Mouse (Mus musculus) MEL (cell line): ENCODE measurements around the gene Stx3. TPM values are rescaled to one million over a fixed set of nuclear protein-coding genes. Genes with fewer than 3 reads are reported as not detected.
A peak's percentile ranks its signal among the peaks of the same experiment; 100 is the strongest.

Source experiments
- DNase-seq: peaks from one replicate; pipeline ENCODE4 v3.0.0; 2011; ENCODE audit warnings: low read depth, low spot score
- H3K27ac ChIP-seq: 2 replicates; pipeline ENCODE4 v1.5.1; 2012; ENCODE audit warnings: low read depth, mild to moderate bottlenecking, control low read depth, low read length, moderate library complexity; ENCODE audit not compliant: control insufficient read depth
- H3K27me3 ChIP-seq, 2 experiments: fragments of 150-350 bp in 1 of 2; sonication (generic) in 1 of 2; 2 replicates each; pipeline ENCODE4 v1.6.1; 2012; ENCODE audit warnings: low read length in 2 of 2, mild to moderate bottlenecking in 2 of 2, improper control_type of control experiment in 1 of 2, moderate library complexity in 1 of 2; ENCODE audit not compliant: insufficient read depth in 2 of 2, control insufficient read depth in 1 of 2
- H3K36me3 ChIP-seq, 2 experiments: 2 replicates each; pipeline ENCODE4 v1.6.1; 2012 to 2014; ENCODE audit warnings: low read length in 2 of 2, improper control_type of control experiment in 1 of 2, inconsistent platforms in 1 of 2, mild to moderate bottlenecking in 1 of 2; ENCODE audit not compliant: insufficient read depth in 2 of 2, control insufficient read depth in 1 of 2
- H3K4me1 ChIP-seq, 2 experiments: fragments of 150-350 bp in 1 of 2; sonication (generic) in 1 of 2; 2 replicates each; pipeline ENCODE4 v1.6.1; 2012; ENCODE audit warnings: low read length in 2 of 2, improper control_type of control experiment in 1 of 2, mild to moderate bottlenecking in 1 of 2; ENCODE audit not compliant: insufficient read depth in 2 of 2, control insufficient read depth in 1 of 2
- H3K4me3 ChIP-seq, 2 experiments: fragments of 150-350 bp in 1 of 2; sonication (generic) in 1 of 2; 2 replicates each; pipeline ENCODE4 v1.5.1; 2012; ENCODE audit warnings: low read depth in 2 of 2, low read length in 2 of 2, mild to moderate bottlenecking in 2 of 2, moderate library complexity in 2 of 2, control low read depth in 1 of 2, improper control_type of control experiment in 1 of 2; ENCODE audit not compliant: control insufficient read depth in 1 of 2, insufficient read depth in 1 of 2
- H3K79me2 ChIP-seq: 2 replicates; pipeline ENCODE4 v1.6.1; 2012; ENCODE audit warnings: mild to moderate bottlenecking, low read length, moderate library complexity; ENCODE audit not compliant: control insufficient read depth, poor library complexity, insufficient read depth
- H3K9ac ChIP-seq: 2 replicates; pipeline ENCODE4 v1.6.1; 2012; ENCODE audit warnings: low read depth, mild to moderate bottlenecking, control low read depth, low read length, moderate library complexity; ENCODE audit not compliant: control insufficient read depth, poor library complexity, severe bottlenecking
- H3K9me3 ChIP-seq: fragments of 150-350 bp; sonication (generic); replicated peaks from 2 replicates; pipeline ENCODE4 v1.6.1; 2012; ENCODE audit warnings: mild to moderate bottlenecking, low read length, improper control_type of control experiment, moderate library complexity; ENCODE audit not compliant: insufficient read depth
- BHLHE40 ChIP-seq: IDR thresholded peaks from 2 replicates; pipeline ENCODE4 v1.6.1; 2012; ENCODE audit warnings: low read depth, mild to moderate bottlenecking, inconsistent platforms, low read length, improper control_type of control experiment, borderline replicate concordance
- CHD1 ChIP-seq: IDR thresholded peaks from 2 replicates; pipeline ENCODE4 v1.6.1; 2012; ENCODE audit warnings: low read depth, mild to moderate bottlenecking, inconsistent platforms, low read length, improper control_type of control experiment
- CHD2 ChIP-seq: IDR thresholded peaks from 2 replicates; pipeline ENCODE4 v1.6.1; 2011; ENCODE audit warnings: low read length, improper control_type of control experiment
- CTCF ChIP-seq, 3 experiments: IDR thresholded peaks in 2 of 3; conservative IDR thresholded peaks in 1 of 3; 2 replicates each; pipeline ENCODE4 v1.5.1; 2011 to 2012; ENCODE audit warnings: low read length in 3 of 3, low read depth in 2 of 3, mild to moderate bottlenecking in 2 of 3, improper control_type of control experiment in 1 of 3, inconsistent platforms in 1 of 3, mixed read lengths in 1 of 3, moderate library complexity in 1 of 3; ENCODE audit not compliant: control insufficient read depth in 1 of 3, insufficient read depth in 1 of 3, poor library complexity in 1 of 3, severe bottlenecking in 1 of 3
- E2F4 ChIP-seq: IDR thresholded peaks from 2 replicates; pipeline ENCODE4 v1.6.1; 2011; ENCODE audit warnings: low read depth, low read length, improper control_type of control experiment, borderline replicate concordance
- EP300 ChIP-seq, 2 experiments: IDR thresholded peaks; 2 replicates each; pipeline ENCODE4 v1.6.1; 2011; ENCODE audit warnings: improper control_type of control experiment in 2 of 2, low read length in 2 of 2, low read depth in 1 of 2, mild to moderate bottlenecking in 1 of 2
- ETS1 ChIP-seq: IDR thresholded peaks from 2 replicates; pipeline ENCODE4 v1.6.1; 2012; ENCODE audit warnings: low read depth, mild to moderate bottlenecking, inconsistent platforms, low read length, improper control_type of control experiment, moderate library complexity
- GATA1 ChIP-seq: IDR thresholded peaks from 2 replicates; pipeline ENCODE4 v1.6.1; 2011; ENCODE audit warnings: low read depth, low read length, improper control_type of control experiment
- HCFC1 ChIP-seq: IDR thresholded peaks from 2 replicates; pipeline ENCODE4 v1.6.1; 2012; ENCODE audit warnings: low read depth, mild to moderate bottlenecking, inconsistent platforms, low read length, improper control_type of control experiment, moderate library complexity
- KAT2A ChIP-seq: conservative IDR thresholded peaks from 2 replicates; pipeline ENCODE4 v1.6.1; 2012; ENCODE audit warnings: low read depth, low read length, improper control_type of control experiment, inconsistent platforms
- MAFK ChIP-seq: IDR thresholded peaks from 2 replicates; pipeline ENCODE4 v1.6.1; 2011; ENCODE audit warnings: low read depth, mild to moderate bottlenecking, low read length, improper control_type of control experiment, borderline replicate concordance
- MEF2A ChIP-seq: IDR thresholded peaks from 2 replicates; pipeline ENCODE4 v1.6.1; 2014; ENCODE audit warnings: low read depth, mild to moderate bottlenecking, inconsistent platforms, low read length, improper control_type of control experiment; ENCODE audit not compliant: poor library complexity, insufficient replicate concordance, severe bottlenecking; ENCODE audit errors: extremely low read depth
- MXI1 ChIP-seq: IDR thresholded peaks from 2 replicates; pipeline ENCODE4 v1.6.1; 2011; ENCODE audit warnings: mild to moderate bottlenecking, low read depth, low read length, improper control_type of control experiment
- MYB ChIP-seq: IDR thresholded peaks from 2 replicates; pipeline ENCODE4 v1.6.1; 2011; ENCODE audit warnings: mild to moderate bottlenecking, low read depth, low read length, improper control_type of control experiment
- MYC ChIP-seq: IDR thresholded peaks from 2 replicates; pipeline ENCODE4 v1.6.1; 2011; ENCODE audit warnings: low read depth, mild to moderate bottlenecking, low read length, improper control_type of control experiment, moderate library complexity
- NELFE ChIP-seq: IDR thresholded peaks from 2 replicates; pipeline ENCODE4 v1.6.1; 2011; ENCODE audit warnings: low read depth, low read length, improper control_type of control experiment
- NRF1 ChIP-seq: IDR thresholded peaks from 2 replicates; pipeline ENCODE4 v1.6.1; 2014; ENCODE audit warnings: low read depth, mild to moderate bottlenecking, inconsistent platforms, low read length, improper control_type of control experiment, moderate library complexity; ENCODE audit not compliant: poor library complexity, insufficient read depth, severe bottlenecking
- POLR2A ChIP-seq, 2 experiments: IDR thresholded peaks; 2 replicates each; pipeline ENCODE4 v1.6.1; 2011 to 2012; ENCODE audit warnings: low read length in 2 of 2, mild to moderate bottlenecking in 2 of 2, control low read depth in 1 of 2, improper control_type of control experiment in 1 of 2, low read depth in 1 of 2, moderate library complexity in 1 of 2; ENCODE audit not compliant: control insufficient read depth in 1 of 2, insufficient read depth in 1 of 2, poor library complexity in 1 of 2
- RCOR1 ChIP-seq: IDR thresholded peaks from 2 replicates; pipeline ENCODE4 v1.6.1; 2012; ENCODE audit warnings: low read depth, mild to moderate bottlenecking, inconsistent platforms, low read length, improper control_type of control experiment
- SIN3A ChIP-seq: IDR thresholded peaks from 2 replicates; pipeline ENCODE4 v1.6.1; 2012; ENCODE audit warnings: low read length, improper control_type of control experiment, inconsistent platforms
- SMC3 ChIP-seq: IDR thresholded peaks from 2 replicates; pipeline ENCODE4 v1.6.1; 2011; ENCODE audit warnings: low read depth, low read length, improper control_type of control experiment
- TAL1 ChIP-seq: IDR thresholded peaks from 2 replicates; pipeline ENCODE4 v1.6.1; 2012; ENCODE audit warnings: mild to moderate bottlenecking, inconsistent platforms, low read length, moderate library complexity, mixed read lengths
- TBP ChIP-seq: IDR thresholded peaks from 2 replicates; pipeline ENCODE4 v1.8.0; 2011; ENCODE audit warnings: low read depth, low read length, improper control_type of control experiment
- TCF12 ChIP-seq: IDR thresholded peaks from 2 replicates; pipeline ENCODE4 v1.6.1; 2014; ENCODE audit warnings: low read depth, mild to moderate bottlenecking, inconsistent platforms, low read length, improper control_type of control experiment, moderate library complexity
- USF1 ChIP-seq: IDR thresholded peaks from 2 replicates; pipeline ENCODE4 v1.6.1; 2014; ENCODE audit warnings: low read depth, mild to moderate bottlenecking, inconsistent platforms, low read length, improper control_type of control experiment, moderate library complexity
- USF2 ChIP-seq, 2 experiments: IDR thresholded peaks; 2 replicates each; pipeline ENCODE4 v1.6.1; 2011 to 2012; ENCODE audit warnings: improper control_type of control experiment in 2 of 2, low read length in 2 of 2, borderline replicate concordance in 1 of 2, inconsistent platforms in 1 of 2, low read depth in 1 of 2, mild to moderate bottlenecking in 1 of 2; ENCODE audit not compliant: insufficient read depth in 1 of 2
- polyA plus RNA-seq, 2 experiments: library from polyadenylated mRNA; stranded (reverse) in 1 of 2; unstranded in 1 of 2; fragments of >175 nt in 1 of 2; fragments of >200 nt in 1 of 2; gene quantifications; 2 replicates each; pipeline versions ENCODE4 v1.2.1 to v1.2.4; 2012; ENCODE audit warnings: low replicate concordance in 2 of 2, low read depth in 1 of 2; ENCODE audit not compliant: insufficient read length in 2 of 2, insufficient read depth in 1 of 2, missing spikeins in 1 of 2
- total RNA-seq: library from RNA; depleted of rRNA; stranded (reverse); fragments of 300-350 nt; gene quantifications from 2 replicates; pipeline ENCODE4 v1.2.3, GENCODE M21; 2012

The Stx3 gene
- total and polyA plus RNA-seq, 3 experiments, result 0.73 to 3.0 TPM; not detected in 1

- no peak for TF ChIP-seq MEF2A
Observed at GRCm38 (mm10) chr19:11808452-11808851, 10.8 kb downstream of the Stx3 start (continued).

- H3K27me3 ChIP-seq, result no peaks in the 10 kb centered on the region
- no peaks in the 10 kb centered on the region for H3K9me3 ChIP-seq
- H3K36me3 ChIP-seq, result peaks cover 0 to 38% of the 10 kb centered on the region in 2 experiments; a peak in 2 of 4 replicates
- H3K79me2 ChIP-seq, result no peaks in the 10 kb centered on the region
- peak overlapping the region; percentile 48 for H3K9ac ChIP-seq
- H3K27ac ChIP-seq, result peak overlapping the region; percentile 97
- peaks cover 17 to 40% of the 10 kb centered on the region in 2 experiments for H3K4me1 ChIP-seq
- no peak for DNase-seq
- TF ChIP-seq CHD1, result 0 out of 2 replicates have a peak, but pooled peaks have one; percentile 3
- no peak for TF ChIP-seq SIN3A
- peak overlapping the region in 1 of 2 experiments; percentile 10; a peak in 2 of 4 replicates for H3K4me3 ChIP-seq
Observed at GRCm38 (mm10) chr19:11807822-11808221, 11.4 kb downstream of the Stx3 start.

GRCm38 (mm10) chr19:11807251-11807650, 12.0 kb downstream of the Stx3 start:
- peak overlapping the region; percentile 97 for H3K27ac ChIP-seq
- DNase-seq, result peak; percentile 96
- H3K36me3 ChIP-seq, result peaks cover 0 to 38% of the 10 kb centered on the region in 2 experiments; a peak in 2 of 4 replicates
- no peaks in the 10 kb centered on the region for H3K27me3 ChIP-seq
- no peak overlapping the region for H3K4me3 ChIP-seq
- H3K79me2 ChIP-seq, result no peaks in the 10 kb centered on the region
- H3K4me1 ChIP-seq, result peaks cover 17 to 40% of the 10 kb centered on the region in 2 experiments
- TF ChIP-seq NELFE (no peak), E2F4 (no peak), SIN3A (peak; percentile 82), MAFK (0 out of 2 replicates have a peak, but pooled peaks have one; percentile 11), BHLHE40 (peak; percentile 40; the same call in 1 of the 2 replicates), MXI1 (peak; percentile 70), SMC3 (no peak), KAT2A (no peak), MYC (peak; percentile 92), TBP (peak; percentile 69), TAL1 (peak; percentile 73), ETS1 (peak; percentile 90), MEF2A (no peak), USF1 (peak; percentile 49), GATA1 (peak; percentile 93), TCF12 (peak; percentile 84), CHD1 (no peak), CTCF (IDR thresholded peaks at IDR 0.05 in 2 of 3, conservative IDR thresholded peaks at IDR 0.05 in 1 of 3; ENCODE audit: control insufficient read depth in 1 of 3, insufficient read depth in 1 of 3, low read depth in 2 of 3, low read length in 3 of 3, poor library complexity in 1 of 3, severe bottlenecking in 1 of 3) (no peak), HCFC1 (0 out of 2 replicates have a peak, but pooled peaks have one; percentile 39), RCOR1 (peak; percentile 89), EP300 (IDR thresholded peaks at IDR 0.05; ENCODE audit: low read depth in 1 of 2, low read length in 2 of 2) (peak; percentile 96 to 98), POLR2A (IDR thresholded peaks at IDR 0.05; ENCODE audit: control insufficient read depth in 1 of 2, insufficient read depth in 1 of 2, low read depth in 1 of 2, low read length in 2 of 2, poor library complexity in 1 of 2) (peak in 1 of 2 experiments; percentile 44; a peak in 2 of 4 replicates), CHD2 (no peak), USF2 (IDR thresholded peaks at IDR 0.05; ENCODE audit: borderline replicate concordance in 1 of 2, insufficient read depth in 1 of 2, low read depth in 1 of 2, low read length in 2 of 2) (no peak), MYB (peak; percentile 96), NRF1 (no peak)
- no peaks in the 10 kb centered on the region for H3K9me3 ChIP-seq
- H3K9ac ChIP-seq, result no peak overlapping the region
